Mouse (Mus musculus): ENCODE data around the gene Rpp25. TPM values are rescaled to one million over a fixed set of nuclear protein-coding genes. Genes with fewer than 3 reads are reported as not detected.

Rpp25 gene
- polyA plus RNA-seq, 1 experiment from 2014 or later: 8.7 TPM

DNA sequence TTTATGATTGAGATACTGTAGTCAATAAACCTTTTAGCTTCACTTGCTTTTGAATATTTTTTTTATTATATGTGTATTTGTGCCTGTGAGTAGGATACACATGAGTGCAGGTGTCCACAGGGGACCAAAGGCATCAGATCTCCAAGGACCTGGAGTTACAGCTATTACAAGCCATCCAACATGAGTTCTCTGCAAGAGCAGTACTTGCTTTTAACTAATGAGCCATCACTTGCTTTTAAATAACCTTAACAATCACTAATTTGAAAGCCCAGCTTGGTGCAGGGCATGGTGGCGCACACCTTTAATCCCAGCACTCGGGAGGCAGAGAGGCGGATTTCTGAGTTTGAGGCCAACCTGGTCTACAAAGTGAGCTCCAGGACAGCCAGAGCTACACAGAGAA is 50.9 kb downstream of the Rpp25 start:
- no peak overlapping the region for H3K9ac ChIP-seq (ENCODE audit: low read length)
- DNase-seq (ENCODE audit: low spot score) (no peak), ATAC-seq (ENCODE audit: insufficient read depth, low FRiP score, low TSS enrichment) (no peak)
- WGBS: 37% methylated on average over 3 of the region's 3 CpGs
- H3K9me3 ChIP-seq (ENCODE audit: control insufficient read depth, low read length): no peaks in the 10 kb centered on the region
- H3K36me3 ChIP-seq (ENCODE audit: control insufficient read depth, insufficient read depth, low read length): peaks cover 2% of the 10 kb centered on the region; the same call in 1 of the 2 replicates
- H3K4me3 ChIP-seq (ENCODE audit: low read depth, low read length): no peak overlapping the region
- no peak overlapping the region for H3K27ac ChIP-seq (ENCODE audit: low read depth, low read length)
- 0 out of 2 replicates have a peak, but pooled peaks cover 5% of the 10 kb centered on the region for H3K4me1 ChIP-seq (ENCODE audit: control insufficient read depth, insufficient read depth, low read length)
- H3K27me3 ChIP-seq (ENCODE audit: control insufficient read depth, insufficient read depth, low read length): no peaks in the 10 kb centered on the region
- H3K4me2 ChIP-seq (ENCODE audit: low read depth): no peak overlapping the region

Other genes starting within 250 kb of the Rpp25 start
- gene 1700017B05Rik, start 241.4 kb upstream of the Rpp25 start, polyA plus RNA-seq (2014; fragmentation: Nextera tagmentation; extraction: Ambion mirVana): 11.3 and 11.6 TPM in 2 replicates
- 22.5 and 24.7 TPM in 2 replicates for gene Ppcdc, start 63.9 kb upstream of the Rpp25 start, polyA plus RNA-seq (2014; fragmentation: Nextera tagmentation; extraction: Ambion mirVana)
- 13.2 and 15.0 TPM in 2 replicates for gene Scamp5, start 36.0 kb upstream of the Rpp25 start, polyA plus RNA-seq (2014; fragmentation: Nextera tagmentation; extraction: Ambion mirVana)
- 688 and 702 TPM in 2 replicates for gene Cox5a, start 17.2 kb downstream of the Rpp25 start, polyA plus RNA-seq (2014; fragmentation: Nextera tagmentation; extraction: Ambion mirVana)
- gene Fam219b, start 33.5 kb downstream of the Rpp25 start, polyA plus RNA-seq (2014; fragmentation: Nextera tagmentation; extraction: Ambion mirVana): 15.9 and 18.2 TPM in 2 replicates
- gene Mpi, start 48.7 kb downstream of the Rpp25 start, polyA plus RNA-seq (2014; fragmentation: Nextera tagmentation; extraction: Ambion mirVana): 52.8 and 53.0 TPM in 2 replicates
- 56.7 and 59.6 TPM in 2 replicates for gene Scamp2, start 56.9 kb downstream of the Rpp25 start, polyA plus RNA-seq (2014; fragmentation: Nextera tagmentation; extraction: Ambion mirVana)
- gene Ulk3, start 85.4 kb downstream of the Rpp25 start, polyA plus RNA-seq (2014; fragmentation: Nextera tagmentation; extraction: Ambion mirVana): 7.3 and 10.9 TPM in 2 replicates
- gene Cplx3, start 102.3 kb downstream of the Rpp25 start, polyA plus RNA-seq (2014; fragmentation: Nextera tagmentation; extraction: Ambion mirVana): 0.42 TPM in 1 of 2 replicates, not detected in the other
- not detected in 2 replicates for gene Lman1l, start 116.7 kb downstream of the Rpp25 start, polyA plus RNA-seq (2014; fragmentation: Nextera tagmentation; extraction: Ambion mirVana)
- 29.9 and 35.2 TPM in 2 replicates for gene Csk, start 149.6 kb downstream of the Rpp25 start, polyA plus RNA-seq (2014; fragmentation: Nextera tagmentation; extraction: Ambion mirVana)
- not detected in 2 replicates for gene Cyp1a2, start 179.7 kb downstream of the Rpp25 start, polyA plus RNA-seq (2014; fragmentation: Nextera tagmentation; extraction: Ambion mirVana)
- gene Cyp1a1, start 183.9 kb downstream of the Rpp25 start, polyA plus RNA-seq (2014; fragmentation: Nextera tagmentation; extraction: Ambion mirVana): not detected in 2 replicates
- gene Edc3, start 204.5 kb downstream of the Rpp25 start, polyA plus RNA-seq (2014; fragmentation: Nextera tagmentation; extraction: Ambion mirVana): 30.2 and 31.1 TPM in 2 replicates